Mouse (Mus musculus): ENCODE results near the gene Cd80.

DNA sequence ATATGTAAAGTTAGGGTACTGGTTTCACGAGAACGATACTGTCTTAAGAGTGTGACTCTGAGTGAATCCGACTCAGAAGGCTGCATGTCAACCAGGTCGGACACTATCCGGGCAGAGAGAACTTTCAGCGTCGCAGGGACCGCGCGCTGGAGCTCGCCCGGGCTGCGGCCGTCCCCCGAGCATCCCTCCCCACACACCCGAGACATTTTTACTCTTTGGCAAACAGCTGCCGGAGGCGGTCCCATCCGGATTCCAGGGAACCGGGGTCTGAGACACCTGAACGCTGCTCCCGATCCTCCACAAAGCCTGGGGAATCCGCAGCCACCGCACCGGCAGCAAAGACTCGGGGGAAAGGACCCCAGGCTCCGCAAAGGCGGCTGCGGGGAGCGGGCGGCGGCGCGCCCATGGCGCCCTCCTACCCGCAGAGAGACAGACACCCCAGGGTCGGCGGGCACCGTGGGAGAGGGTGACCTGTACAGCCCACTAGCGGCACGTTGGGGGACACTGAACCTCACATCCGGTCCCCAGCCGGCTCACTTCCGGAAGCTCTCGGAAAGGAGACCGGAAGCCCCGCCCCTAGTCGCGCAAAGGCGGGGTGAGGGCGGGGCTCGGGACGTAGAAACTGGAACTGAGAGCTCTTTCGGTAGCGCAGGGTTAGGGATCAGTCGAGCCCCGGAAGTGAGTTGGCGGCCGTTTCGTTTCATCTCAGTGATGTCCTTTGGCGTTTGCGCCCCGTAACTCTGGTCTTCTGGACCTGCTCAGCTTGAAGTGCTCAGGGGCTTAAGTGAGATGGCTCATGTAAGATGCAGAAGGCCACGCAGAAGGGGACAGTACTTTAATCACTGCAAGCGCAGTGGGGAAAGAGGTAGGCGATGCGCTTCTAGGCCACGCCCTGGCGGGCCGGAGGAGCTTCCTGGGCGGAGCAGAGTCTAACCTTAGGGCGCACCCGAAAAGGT is 67.0 kb downstream of the Cd80 start, which contains the start of gene Timmdc1:
- TF ChIP-seq GATA1 (IDR thresholded peaks at IDR 0.05; ENCODE audit: borderline replicate concordance, low read length) (no peak), FLI1 (IDR thresholded peaks at IDR 0.05; ENCODE audit: low read length) (peak; percentile 98)
